Mouse (Mus musculus): ENCODE measurements around the gene Epb41l3.

DNA sequence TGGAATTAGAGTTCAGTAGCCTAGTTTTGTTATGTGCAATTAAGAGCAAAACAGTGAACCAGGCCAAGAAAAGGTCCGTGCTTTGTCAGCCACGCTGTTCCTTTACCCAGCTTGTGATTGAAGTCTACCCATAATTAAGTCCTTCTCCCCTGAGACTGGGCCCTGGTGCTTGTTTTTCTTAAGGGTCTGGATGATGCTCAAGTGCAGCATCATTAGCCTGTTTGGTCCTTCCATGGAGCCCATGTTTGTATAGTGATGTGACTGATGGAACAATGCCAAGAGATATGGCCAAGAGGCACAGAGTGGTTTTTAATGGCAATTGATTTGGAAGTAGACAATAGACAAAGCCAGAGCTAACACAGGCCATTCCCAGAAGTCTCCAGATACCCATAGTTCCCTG is 36.7 kb downstream of the Epb41l3 start:
- TF ChIP-seq CTCF (IDR thresholded peaks at IDR 0.05; ENCODE audit: low read depth) (no peak), EP300 (optimal IDR thresholded peaks at IDR 0.05) (no peak)

Data from stomach, postnatal 0 days (tissue).